Mouse (Mus musculus): ENCODE results near the gene Flt1.

GRCm38 (mm10) chr5:147657882-147658855, 67.6 kb downstream of the Flt1 start:
- TF ChIP-seq CTCF (IDR thresholded peaks at IDR 0.05; ENCODE audit: low read depth, low read length) (no peak), POLR2A (IDR thresholded peaks at IDR 0.05; ENCODE audit: borderline replicate concordance, low read depth, low read length) (no peak)
